Mouse (Mus musculus) limb, embryonic 11.5 days (tissue): ENCODE results near the gene Yif1a. TPM values are rescaled to one million over a fixed set of nuclear protein-coding genes. Genes with fewer than 3 reads are reported as not detected.

Source experiments
- ATAC-seq: fragments of 200-750 bp; cut with Nextera tagmentation; 2 replicates; pipeline ENCODE4 v1.8.0; 2017; ENCODE audit warnings: low read depth; ENCODE audit not compliant: insufficient number of reproducible peaks, low FRiP score, low TSS enrichment
- DNase-seq: peaks from one replicate; pipeline ENCODE4 v3.0.0-alpha.2; 2015; ENCODE audit warnings: low spot score
- H3K27ac ChIP-seq: fragments of 300-500 bp; sonication (generic); replicated peaks from 2 replicates; pipeline ENCODE4 v1.5.1; 2014; ENCODE audit warnings: low read depth, mild to moderate bottlenecking, low read length
- H3K27me3 ChIP-seq: fragments of 300-500 bp; sonication (generic); 2 replicates; pipeline ENCODE4 v1.6.1; 2014; ENCODE audit warnings: mild to moderate bottlenecking, low read length, mixed read lengths; ENCODE audit not compliant: control insufficient read depth, insufficient read depth
- H3K36me3 ChIP-seq: fragments of 300-500 bp; sonication (generic); 2 replicates; pipeline ENCODE4 v1.6.1; 2014; ENCODE audit warnings: mild to moderate bottlenecking, low read length, moderate library complexity, mixed read lengths; ENCODE audit not compliant: control insufficient read depth, insufficient read depth
- H3K4me1 ChIP-seq: fragments of 300-500 bp; sonication (generic); 2 replicates; pipeline ENCODE4 v1.6.1; 2014; ENCODE audit warnings: low read length, mixed read lengths; ENCODE audit not compliant: control insufficient read depth, insufficient read depth
- H3K4me2 ChIP-seq: fragments of 300-500 bp; sonication (generic); 2 replicates; pipeline ENCODE4 v1.6.1; 2014; ENCODE audit warnings: low read depth, mild to moderate bottlenecking, moderate library complexity; ENCODE audit not compliant: severe bottlenecking
- H3K4me3 ChIP-seq: fragments of 300-500 bp; sonication (generic); 2 replicates; pipeline ENCODE4 v1.5.1; 2014; ENCODE audit warnings: low read depth, low read length
- H3K9ac ChIP-seq: fragments of 300-500 bp; sonication (generic); 2 replicates; pipeline ENCODE4 v1.6.1; 2014; ENCODE audit warnings: mild to moderate bottlenecking, low read length
- H3K9me3 ChIP-seq: fragments of 300-500 bp; sonication (generic); 2 replicates; pipeline ENCODE4 v1.6.1; 2016; ENCODE audit warnings: low read length; ENCODE audit not compliant: control insufficient read depth
- WGBS: fragments of 180-500 bp; shearing (Covaris S2); extraction: QIAGEN DNeasy Blood & Tissue Kit; methylation state at CpG from one replicate; pipeline ENCODE4 v1.1.7; 2014; 5-methylcytosine and 5-hydroxymethylcytosine counted together
- polyA plus RNA-seq: library from polyadenylated mRNA; unstranded; fragments of >200 nt; fragmentation: Nextera tagmentation; extraction: Ambion mirVana; gene quantifications from 2 replicates; pipeline ENCODE4 v1.2.1, GENCODE M21; 2014

Yif1a gene
- 68.5 and 71.2 TPM in 2 replicates for polyA plus RNA-seq

- under 1% methylated on average over 58 of the region's 58 CpGs for WGBS
- Histone ChIP-seq H3K36me3 (peaks cover 8% of the 10 kb centered on the region), H3K9me3 (no peaks in the 10 kb centered on the region), H3K27ac (no peak within 1 kb of the TSS; the same call in 1 of the 2 replicates), H3K9ac (peak within 1 kb of the TSS; percentile 62), H3K4me1 (peaks cover 22% of the 10 kb centered on the region), H3K27me3 (peaks cover 33% of the 10 kb centered on the region), H3K4me2 (peak within 1 kb of the TSS; percentile 87), H3K4me3 (peak within 1 kb of the TSS; percentile 90)
- DNase-seq, result peak; percentile 97
- peak; percentile 89 for ATAC-seq
Measured at GRCm38 (mm10) chr19:5087884-5088728, at the start of gene Yif1a. Gene Yif1a, plus strand, starts transcription at chr19:5088538.

GRCm38 (mm10) chr19:5038709-5039156, 49.6 kb upstream of the Yif1a start, which contains the start of the genes B4gat1 and AC124502.3:
Gene B4gat1, plus strand, starts transcription at chr19:5038826.
Gene AC124502.3, plus strand, starts transcription at chr19:5038891.
- Histone ChIP-seq H3K36me3 (no peaks in the 10 kb centered on the region), H3K9ac (peak within 1 kb of the TSS; percentile 87), H3K4me2 (peak within 1 kb of the TSS; percentile 99), H3K9me3 (no peaks in the 10 kb centered on the region), H3K27ac (0 out of 2 replicates have a peak within 1 kb of the TSS, but pooled peaks have one; percentile 60), H3K4me3 (peak within 1 kb of the TSS; percentile 82), H3K4me1 (peaks cover 21% of the 10 kb centered on the region; the same call in 1 of the 2 replicates), H3K27me3 (no peaks in the 10 kb centered on the region)
- ATAC-seq, result peak; percentile 82
- peak; percentile 93 for DNase-seq
- WGBS, result under 1% methylated on average over 44 of the region's 44 CpGs

GRCm38 (mm10) chr19:5039301-5040114, 48.8 kb upstream of the Yif1a start:
- no peaks in the 10 kb centered on the region for H3K9me3 ChIP-seq
- H3K36me3 ChIP-seq, result no peaks in the 10 kb centered on the region
- 12% methylated on average over 41 of the region's 41 CpGs for WGBS
- peak overlapping the region; percentile 99 for H3K4me2 ChIP-seq
- H3K4me3 ChIP-seq, result peak overlapping the region; percentile 82
- H3K9ac ChIP-seq, result peak overlapping the region; percentile 87
- H3K4me1 ChIP-seq, result peaks cover 21% of the 10 kb centered on the region; the same call in 1 of the 2 replicates
- H3K27ac ChIP-seq, result no peak overlapping the region
- H3K27me3 ChIP-seq, result no peaks in the 10 kb centered on the region
- ATAC-seq, result 0 out of 2 replicates have a peak, but pooled peaks have one; percentile 12
- DNase-seq, result no peak

GRCm38 (mm10) chr19:5040862-5041523, 47.3 kb upstream of the Yif1a start, which contains the start of gene Brms1:
Gene Brms1, plus strand, starts transcription at chr19:5041354.
- Histone ChIP-seq H3K9ac (peak within 1 kb of the TSS; percentile 81), H3K4me1 (peaks cover 21% of the 10 kb centered on the region; the same call in 1 of the 2 replicates), H3K36me3 (no peaks in the 10 kb centered on the region; the same call in 1 of the 2 replicates), H3K27ac (no peak within 1 kb of the TSS; the same call in 1 of the 2 replicates), H3K4me2 (peak within 1 kb of the TSS; percentile 99), H3K27me3 (no peaks in the 10 kb centered on the region), H3K9me3 (no peaks in the 10 kb centered on the region), H3K4me3 (peak within 1 kb of the TSS; percentile 91)
- 7% methylated on average over 40 of the region's 40 CpGs for WGBS
- peak; percentile 96 for DNase-seq
- peak; percentile 44; the same call in 1 of the 2 replicates for ATAC-seq

GRCm38 (mm10) chr19:5041588-5041987, 46.8 kb upstream of the Yif1a start:
- ATAC-seq (peak; percentile 22; the same call in 1 of the 2 replicates), DNase-seq (no peak)
- Histone ChIP-seq H3K9ac (peak overlapping the region; percentile 81), H3K27me3 (no peaks in the 10 kb centered on the region), H3K27ac (no peak overlapping the region), H3K4me1 (peaks cover 21% of the 10 kb centered on the region; the same call in 1 of the 2 replicates), H3K4me2 (peak overlapping the region; percentile 99), H3K9me3 (no peaks in the 10 kb centered on the region), H3K4me3 (peak overlapping the region; percentile 91), H3K36me3 (no peaks in the 10 kb centered on the region; the same call in 1 of the 2 replicates)
- WGBS, result 3% methylated on average over 16 of the region's 16 CpGs

GRCm38 (mm10) chr19:5045531-5045930, 42.8 kb upstream of the Yif1a start:
- Histone ChIP-seq H3K36me3 (peaks cover 8% of the 10 kb centered on the region), H3K27ac (no peak overlapping the region), H3K27me3 (peaks cover 2% of the 10 kb centered on the region; the same call in 1 of the 2 replicates), H3K4me2 (no peak overlapping the region), H3K9me3 (no peaks in the 10 kb centered on the region), H3K4me3 (no peak overlapping the region), H3K9ac (no peak overlapping the region), H3K4me1 (peaks cover 13% of the 10 kb centered on the region)
- DNase-seq (no peak), ATAC-seq (no peak)
- 82% methylated on average over 4 of the region's 4 CpGs for WGBS

- no peak for ATAC-seq
- H3K27ac ChIP-seq, result no peak overlapping the region
- H3K4me3 ChIP-seq, result no peak overlapping the region
- no peak overlapping the region for H3K4me2 ChIP-seq
- H3K4me1 ChIP-seq, result peaks cover 16% of the 10 kb centered on the region
- H3K27me3 ChIP-seq, result peaks cover 28% of the 10 kb centered on the region
- H3K36me3 ChIP-seq, result peaks cover 8% of the 10 kb centered on the region
- H3K9me3 ChIP-seq, result no peaks in the 10 kb centered on the region
- WGBS, result 86% methylated on average over 14 of the region's 14 CpGs
- H3K9ac ChIP-seq, result no peak overlapping the region
- no peak for DNase-seq
Measured at GRCm38 (mm10) chr19:5048138-5049056, 39.9 kb upstream of the Yif1a start.
